Mouse (Mus musculus) macrophage (primary cell): ENCODE results near the gene Csk. TPM values are rescaled to one million over a fixed set of nuclear protein-coding genes. Genes with fewer than 3 reads are reported as not detected.

Source experiments
- H3K27ac ChIP-seq: fragments of 350-480 bp; formaldehyde crosslinking; 2 replicates; pipeline ENCODE4 v1.9.0; 2021
- H3K36me3 ChIP-seq: fragments of 350-480 bp; formaldehyde crosslinking; 2 replicates; pipeline ENCODE4 v1.9.0; 2021; ENCODE audit errors: inconsistent target
- H3K4me3 ChIP-seq: fragments of 350-480 bp; formaldehyde crosslinking; 2 replicates; pipeline ENCODE4 v1.9.0; 2021; ENCODE audit errors: inconsistent target
- H3K79me2 ChIP-seq: fragments of 350-480 bp; formaldehyde crosslinking; 2 replicates; pipeline ENCODE4 v1.9.0; 2021; ENCODE audit errors: inconsistent target
- WGBS: methylation state at CpG from one replicate; pipeline ENCODE4 v1.1.7; 2026; ENCODE audit warnings: inconsistent platforms; ENCODE audit not compliant: missing documents; 5-methylcytosine and 5-hydroxymethylcytosine counted together
- polyA plus RNA-seq: library from polyadenylated mRNA; stranded (reverse); fragments of 250-400 nt; gene quantifications from 3 replicates; pipeline ENCODE4 v1.2.4, GENCODE M21; 2018; ENCODE audit warnings: inconsistent platforms
- total RNA-seq, 78 experiments: library from RNA; depleted of rRNA; stranded (reverse); fragments of 250-400 nt; gene quantifications; 1 replicate in 9 of 78; 2 replicates in 24 of 78; 3 replicates in 43 of 78; 4 replicates in 2 of 78; pipeline ENCODE4 v1.2.4; 2018; ENCODE audit warnings: inconsistent platforms in 56 of 78

Gene Csk
- 100 to 1,000 TPM in 23 of 26 experiments, 10 to 100 TPM in 3; 76.7 to 430 (median 253) TPM for total RNA-seq (2018; cell fraction: chromatin; rRNA removed)
- total RNA-seq (2018; cell fraction: cytosol; rRNA removed) = 100 to 1,000 TPM; 132 to 295 (median 192) TPM
- total RNA-seq (2018; cell fraction: nucleus; rRNA removed) = 100 to 1,000 TPM in 23 of 26 experiments, 10 to 100 TPM in 3; 70.9 to 301 (median 184) TPM
- polyA plus RNA-seq = 144 to 160 TPM (median 149 TPM) in 3 replicates

DNA sequence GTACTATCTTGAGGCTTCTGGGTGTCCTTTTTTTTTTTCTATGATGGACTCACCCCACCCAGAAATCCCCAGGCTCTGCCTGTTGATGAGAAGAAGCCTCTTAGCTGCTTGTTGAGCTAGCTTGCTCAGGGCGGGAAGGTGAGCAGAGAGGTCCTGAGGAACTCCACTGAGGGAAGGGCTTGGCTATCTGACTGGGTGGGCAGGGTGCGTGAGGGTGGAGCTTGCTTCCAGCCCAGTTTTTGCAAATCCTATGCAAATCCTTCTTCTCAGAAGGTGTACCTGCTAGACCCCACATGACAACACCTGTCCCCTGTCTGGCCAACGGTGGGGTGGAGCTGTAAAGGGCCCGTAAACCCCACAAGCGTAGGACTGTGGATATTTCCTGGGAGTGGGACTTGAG lies at the start of gene Csk:
Gene Csk (minus strand): TSS at position 349 of the 400 bp plus-strand sequence.
- 94% methylated on average over 5 of the region's 5 CpGs for WGBS
- H3K79me2 ChIP-seq = peaks cover 11% of the 10 kb centered on the region; the same call in 1 of the 2 replicates
- peak within 1 kb of the TSS; percentile 98 for H3K27ac ChIP-seq
- no peak within 1 kb of the TSS for H3K4me3 ChIP-seq
- no peaks in the 10 kb centered on the region for H3K36me3 ChIP-seq

DNA sequence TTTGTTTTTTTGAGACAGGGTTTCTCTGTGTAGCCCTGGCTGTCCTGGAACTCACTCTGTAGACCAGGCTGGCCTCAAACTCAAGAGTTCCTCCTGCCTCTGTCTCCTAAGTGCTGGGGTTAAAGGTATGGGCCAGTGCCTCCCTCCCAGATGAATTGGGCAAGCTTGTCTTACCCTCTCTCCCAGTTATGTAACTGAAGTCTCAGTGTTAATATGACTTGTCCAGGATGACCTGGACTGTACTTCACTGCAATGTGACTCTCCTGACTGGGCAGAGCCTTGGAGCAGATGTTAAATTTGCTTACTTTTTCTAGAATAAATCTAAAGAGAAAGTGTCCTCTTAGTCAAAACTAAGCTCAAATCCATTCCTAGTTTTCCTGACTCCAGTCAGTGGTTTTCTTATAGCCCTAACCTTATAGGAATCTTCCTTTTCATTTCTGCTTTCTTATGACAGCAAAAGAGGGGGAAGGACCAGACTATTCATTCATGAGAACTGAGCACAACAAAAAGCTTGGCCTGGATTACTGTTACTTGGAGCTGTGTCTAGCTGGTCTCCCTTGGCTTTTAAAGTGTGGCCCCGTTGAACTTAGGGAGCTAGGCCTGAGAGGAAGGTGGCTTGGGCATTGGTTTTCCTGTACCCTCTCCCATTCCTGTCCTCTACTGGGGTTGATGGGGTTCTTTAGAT lies 45.2 kb upstream of the Csk start:
- Histone ChIP-seq H3K36me3 (no peaks in the 10 kb centered on the region), H3K27ac (no peak overlapping the region), H3K4me3 (no peak overlapping the region), H3K79me2 (no peaks in the 10 kb centered on the region)
- WGBS = 54% methylated on average over 1 of the region's 1 CpGs

DNA sequence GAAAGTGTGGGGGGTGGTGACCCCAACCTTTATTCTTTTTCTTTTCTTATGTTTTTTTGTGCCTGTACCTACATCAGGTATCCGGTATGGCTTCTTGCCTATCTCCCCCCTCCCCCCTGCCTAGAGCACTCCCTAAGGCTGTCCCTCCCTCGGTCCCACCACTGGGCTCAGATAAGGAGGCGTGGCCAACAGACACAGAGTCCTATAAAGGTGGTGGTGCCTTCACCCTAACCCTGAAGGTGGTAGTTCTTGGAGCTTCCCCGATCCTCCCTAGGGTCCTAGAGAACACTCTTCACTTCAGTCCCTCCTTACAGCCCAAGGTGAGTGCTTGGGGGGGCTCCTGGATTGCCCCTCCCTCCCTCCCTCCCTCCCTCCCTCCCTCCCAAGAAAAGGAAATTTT lies 43.9 kb upstream of the Csk start:
- Histone ChIP-seq H3K4me3 (no peak overlapping the region), H3K36me3 (no peaks in the 10 kb centered on the region), H3K79me2 (no peaks in the 10 kb centered on the region), H3K27ac (no peak overlapping the region)
- 48% methylated on average over 4 of the region's 4 CpGs for WGBS

DNA sequence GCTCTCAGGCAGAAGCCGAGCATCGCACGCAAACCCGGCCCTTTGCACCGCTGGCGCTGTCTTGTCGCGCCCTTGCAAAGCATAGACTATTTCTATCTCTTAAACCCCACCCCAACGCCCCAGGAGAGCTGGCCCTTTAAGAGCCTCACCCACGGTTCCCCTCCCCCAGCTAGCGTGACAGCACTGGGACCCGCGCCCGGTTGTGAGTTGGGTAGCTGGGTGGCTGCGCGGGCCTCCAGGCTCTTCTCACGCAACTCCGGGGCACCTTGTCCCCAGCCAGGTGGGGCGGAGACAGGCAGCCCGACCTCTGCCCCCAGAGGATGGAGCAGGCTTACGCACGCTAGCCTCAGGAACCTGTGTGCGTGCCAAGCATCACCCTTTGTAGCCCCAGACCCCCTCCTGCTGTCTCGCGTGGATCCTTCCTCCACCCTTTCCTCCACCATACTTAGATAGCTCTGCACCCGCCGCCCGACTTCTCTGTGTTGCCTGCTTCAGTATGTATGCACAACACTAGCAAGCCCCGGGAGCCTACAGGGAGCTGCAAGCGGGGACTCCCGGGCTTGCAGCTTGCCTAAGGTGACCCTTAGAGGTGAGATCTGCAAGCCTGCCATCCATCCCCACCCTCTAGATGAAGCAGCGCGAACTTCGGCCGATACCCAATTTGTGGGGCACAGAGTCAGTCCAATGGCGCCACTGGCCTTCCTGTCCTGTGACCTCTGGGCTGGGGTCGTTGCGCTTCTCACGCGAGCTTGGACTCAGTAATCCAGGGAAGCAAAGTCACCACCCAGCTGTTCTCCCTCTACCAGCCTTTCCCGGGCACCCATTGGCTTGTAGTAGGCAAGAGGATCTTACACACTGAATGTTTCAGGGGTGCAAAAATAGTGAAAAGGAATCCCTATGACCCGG lies 43.2 kb upstream of the Csk start:
- H3K36me3 ChIP-seq = no peaks in the 10 kb centered on the region
- 6% methylated on average over 37 of the region's 42 CpGs for WGBS
- H3K27ac ChIP-seq = no peak overlapping the region
- H3K4me3 ChIP-seq = no peak overlapping the region
- no peaks in the 10 kb centered on the region for H3K79me2 ChIP-seq

DNA sequence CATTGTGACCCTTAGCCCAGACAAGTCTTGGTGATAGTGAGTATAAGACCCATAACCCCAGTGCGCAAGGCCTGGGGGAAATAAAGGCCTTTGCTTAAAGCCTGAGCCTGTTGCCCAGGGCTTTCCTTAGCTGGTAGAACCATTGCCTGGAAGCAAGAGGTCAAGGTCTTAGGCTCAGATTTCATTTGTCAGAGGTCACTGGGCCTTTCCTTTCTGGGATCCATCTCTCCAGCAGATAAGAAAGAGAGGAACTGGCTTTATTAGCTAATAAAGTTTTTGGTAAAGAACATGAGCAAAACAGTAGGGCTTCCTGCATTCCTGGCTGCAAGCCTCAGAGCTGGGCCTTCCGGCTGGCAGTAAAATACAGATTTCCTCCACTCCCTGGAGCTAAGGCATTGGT lies 40.7 kb upstream of the Csk start:
- H3K36me3 ChIP-seq = no peaks in the 10 kb centered on the region
- no peak overlapping the region for H3K27ac ChIP-seq
- no peaks in the 10 kb centered on the region for H3K79me2 ChIP-seq
- no peak overlapping the region for H3K4me3 ChIP-seq
- 87% methylated on average over 2 of the region's 2 CpGs for WGBS

DNA sequence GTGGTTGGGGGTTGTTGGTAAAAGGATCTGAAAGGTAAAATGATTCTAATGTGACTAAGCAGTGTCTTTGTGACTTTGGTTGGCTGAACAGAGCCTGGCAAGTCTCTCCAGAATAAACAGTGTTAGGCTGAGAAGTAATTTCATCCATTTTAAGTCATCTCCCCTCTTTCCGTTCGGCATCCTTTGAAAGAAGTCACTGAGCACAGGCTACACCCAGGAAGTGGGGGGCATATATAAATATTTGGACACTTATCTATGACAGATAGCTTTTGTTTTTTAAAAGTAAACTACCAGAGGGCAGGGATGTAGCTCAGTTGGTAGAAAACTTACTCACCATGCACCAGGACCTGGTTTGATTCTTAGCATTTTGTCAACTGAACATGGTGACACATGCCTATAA lies 35.2 kb upstream of the Csk start:
- Histone ChIP-seq H3K27ac (no peak overlapping the region), H3K79me2 (no peaks in the 10 kb centered on the region), H3K4me3 (no peak overlapping the region), H3K36me3 (no peaks in the 10 kb centered on the region)
- 100% methylated on average over 2 of the region's 2 CpGs for WGBS

DNA sequence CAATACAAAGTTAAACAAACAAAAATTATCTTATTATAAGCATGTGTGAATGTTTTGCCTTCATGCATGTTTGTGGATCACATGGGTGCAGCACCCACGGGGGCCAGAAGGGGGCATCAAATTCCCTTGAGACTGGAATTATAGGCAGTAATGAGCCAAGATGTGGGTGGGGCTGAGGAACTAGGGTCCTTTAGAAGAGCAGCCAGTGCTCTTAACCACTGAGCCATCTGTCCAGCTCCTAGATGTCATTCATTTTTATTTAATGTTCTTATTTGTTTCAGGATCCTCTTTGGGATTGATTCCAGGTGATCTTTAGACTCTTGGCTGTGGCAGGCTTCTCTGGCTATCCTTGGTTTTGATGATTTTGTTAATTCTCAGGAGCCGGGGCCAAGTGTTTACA lies 34.7 kb upstream of the Csk start:
- H3K79me2 ChIP-seq = no peaks in the 10 kb centered on the region
- H3K36me3 ChIP-seq = no peaks in the 10 kb centered on the region
- no peak overlapping the region for H3K27ac ChIP-seq
- H3K4me3 ChIP-seq = no peak overlapping the region
- WGBS = 65% methylated on average over 2 of the region's 2 CpGs

DNA sequence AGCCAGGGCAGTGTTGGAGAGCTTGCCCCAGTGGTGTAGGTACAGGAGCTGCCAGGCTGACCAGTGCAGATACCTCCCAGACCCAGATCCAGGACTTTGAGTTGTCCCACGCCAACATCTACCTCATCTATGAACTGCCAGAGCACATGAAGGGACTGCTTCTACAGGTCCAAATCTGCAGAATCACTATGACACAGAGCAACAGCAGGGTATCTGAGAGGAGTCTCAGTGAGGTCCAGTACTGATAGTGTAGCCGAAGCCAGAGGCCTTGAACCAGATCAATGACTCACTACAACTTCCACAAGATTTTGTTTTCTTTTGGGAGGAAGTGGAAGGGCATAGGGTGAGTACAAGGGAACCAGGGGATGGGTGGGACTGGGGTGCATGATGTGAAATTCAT lies 34.3 kb upstream of the Csk start, which contains the start of gene Cyp1a1:
Gene Cyp1a1 (plus strand): TSS at position 178 of the 400 bp plus-strand sequence.
- 84% methylated on average over 2 of the region's 2 CpGs for WGBS
- no peak within 1 kb of the TSS for H3K27ac ChIP-seq
- H3K79me2 ChIP-seq = no peaks in the 10 kb centered on the region
- no peak within 1 kb of the TSS for H3K4me3 ChIP-seq
- H3K36me3 ChIP-seq = no peaks in the 10 kb centered on the region

DNA sequence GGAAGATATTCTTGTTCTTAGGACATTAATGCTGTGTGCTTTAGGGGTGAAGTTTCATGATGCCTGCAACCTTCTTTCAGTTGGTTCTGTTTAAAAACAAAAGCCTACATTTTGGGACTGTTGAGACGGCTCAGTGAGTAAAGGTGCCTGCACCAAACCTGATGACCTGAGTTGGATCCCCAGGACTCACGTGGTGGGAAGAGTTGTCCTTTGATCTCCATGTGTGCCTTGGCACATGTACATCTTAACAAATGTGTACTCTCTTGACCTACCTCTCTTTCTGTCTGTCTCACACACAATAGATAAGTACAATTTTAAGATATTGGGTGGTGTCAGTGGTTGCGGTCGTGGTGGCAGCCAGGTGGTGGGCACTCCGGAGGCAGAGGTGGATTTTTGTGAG lies 32.6 kb upstream of the Csk start:
- 94% methylated on average over 2 of the region's 5 CpGs for WGBS
- Histone ChIP-seq H3K27ac (no peak overlapping the region), H3K79me2 (no peaks in the 10 kb centered on the region), H3K36me3 (no peaks in the 10 kb centered on the region), H3K4me3 (no peak overlapping the region)

DNA sequence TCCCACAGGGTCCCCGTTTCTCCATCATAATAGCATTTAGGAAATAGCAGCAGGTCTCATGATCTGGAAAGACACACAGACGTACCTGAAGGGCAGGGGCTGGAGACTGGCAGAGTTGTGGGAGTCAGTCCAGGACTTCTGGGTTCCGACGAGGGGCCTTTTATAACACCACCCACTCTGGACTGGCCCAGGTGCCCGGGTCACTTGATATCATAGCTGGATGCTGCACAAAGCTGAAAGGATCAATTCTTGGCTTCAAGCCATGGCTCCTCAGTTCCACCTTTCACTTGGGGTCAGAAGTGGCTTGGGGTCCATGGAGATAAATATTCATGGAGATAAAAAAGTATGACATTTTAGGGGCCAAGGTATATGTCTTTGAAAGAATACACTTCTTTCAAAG lies 30.1 kb upstream of the Csk start, which contains the start of gene Cyp1a2:
Gene Cyp1a2 (minus strand): TSS at position 184 of the 400 bp plus-strand sequence.
- no peak within 1 kb of the TSS for H3K27ac ChIP-seq
- WGBS = 88% methylated on average over 3 of the region's 5 CpGs
- H3K4me3 ChIP-seq = no peak within 1 kb of the TSS
- H3K79me2 ChIP-seq = no peaks in the 10 kb centered on the region
- no peaks in the 10 kb centered on the region for H3K36me3 ChIP-seq

DNA sequence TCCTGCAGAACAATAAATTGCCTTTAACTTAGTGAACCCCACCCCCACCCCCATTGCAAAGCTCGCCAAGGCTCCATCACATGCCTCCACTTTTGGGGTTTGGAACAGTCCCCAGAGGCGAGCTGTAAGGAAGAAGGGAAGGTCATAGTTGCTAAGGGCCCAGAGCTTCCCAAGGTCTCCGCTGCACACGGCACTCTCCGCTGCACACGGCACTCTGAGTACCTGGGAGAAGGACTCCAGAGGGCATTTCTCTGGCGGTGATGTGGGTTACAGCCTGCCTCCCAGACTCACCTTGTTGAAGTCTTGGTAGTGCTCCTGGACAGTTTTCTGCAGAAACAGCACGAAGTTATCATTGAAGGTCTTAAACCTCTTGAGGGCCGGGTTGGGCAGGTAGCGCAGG lies 28.0 kb upstream of the Csk start:
- Histone ChIP-seq H3K4me3 (no peak overlapping the region), H3K79me2 (no peaks in the 10 kb centered on the region), H3K36me3 (no peaks in the 10 kb centered on the region), H3K27ac (no peak overlapping the region)
- 95% methylated on average over 9 of the region's 10 CpGs for WGBS

DNA sequence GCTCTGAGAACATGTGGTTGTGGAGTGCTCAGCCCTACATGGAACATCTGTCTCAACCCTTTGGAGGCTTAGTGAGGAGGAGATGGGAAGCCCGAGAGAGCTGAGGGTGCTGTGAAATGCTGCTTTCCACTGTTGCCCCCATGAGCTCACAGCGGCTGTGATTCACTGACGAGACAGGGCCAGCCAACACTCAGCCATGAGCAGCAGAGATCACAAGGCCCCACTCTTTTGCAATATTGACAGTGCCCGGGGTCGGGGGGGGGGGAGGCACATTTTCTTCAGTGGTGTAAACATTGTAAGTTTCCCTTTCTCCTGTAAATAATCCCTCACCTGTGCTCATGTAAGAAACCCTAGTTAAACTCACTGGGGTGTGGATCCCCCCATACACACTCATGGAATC lies 18.1 kb upstream of the Csk start:
- Histone ChIP-seq H3K27ac (no peak overlapping the region), H3K4me3 (no peak overlapping the region), H3K36me3 (no peaks in the 10 kb centered on the region), H3K79me2 (no peaks in the 10 kb centered on the region)
- 84% methylated on average over 5 of the region's 5 CpGs for WGBS

DNA sequence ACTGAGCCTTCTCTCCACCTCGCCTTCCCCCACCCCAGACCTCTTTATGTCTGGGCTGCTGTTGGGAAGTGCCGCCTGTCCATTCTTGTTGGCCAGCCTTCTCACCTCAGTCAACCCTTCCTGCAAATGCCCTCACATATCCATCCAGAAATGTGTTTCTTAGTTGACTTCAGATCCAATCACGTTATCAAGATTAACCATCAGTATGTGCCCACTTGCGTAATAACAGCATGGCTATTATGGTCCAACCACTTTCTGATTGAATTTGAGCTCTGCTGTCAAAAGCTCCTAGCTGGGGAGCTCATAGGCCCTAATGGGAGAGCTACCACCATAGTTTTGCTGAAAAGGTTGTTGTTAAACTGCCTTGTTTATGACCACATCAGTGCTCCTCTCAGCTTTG lies 17.6 kb upstream of the Csk start:
- no peaks in the 10 kb centered on the region for H3K36me3 ChIP-seq
- H3K4me3 ChIP-seq = no peak overlapping the region
- no peaks in the 10 kb centered on the region for H3K79me2 ChIP-seq
- 78% methylated on average over 4 of the region's 4 CpGs for WGBS
- H3K27ac ChIP-seq = no peak overlapping the region

DNA sequence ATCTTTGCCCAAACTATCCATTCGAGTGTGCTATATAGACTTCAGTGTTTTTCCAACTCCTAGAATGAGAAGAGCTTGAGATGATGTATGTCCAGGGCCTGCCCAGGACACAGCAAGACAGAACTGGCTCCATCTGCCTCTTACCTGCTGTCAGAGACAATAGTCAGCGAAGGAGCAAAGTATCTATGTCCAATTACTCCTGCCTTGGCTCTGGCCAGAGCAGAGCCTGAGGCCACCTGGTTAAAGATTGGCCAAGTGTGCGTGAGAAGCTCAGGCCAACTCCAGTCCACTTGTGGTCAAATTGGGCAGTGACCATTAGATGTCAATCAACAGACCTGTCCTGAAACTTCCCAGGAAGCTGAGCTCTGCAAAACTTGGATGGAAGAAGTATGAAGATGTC lies 16.1 kb upstream of the Csk start:
- Histone ChIP-seq H3K36me3 (no peaks in the 10 kb centered on the region), H3K4me3 (no peak overlapping the region), H3K27ac (no peak overlapping the region), H3K79me2 (no peaks in the 10 kb centered on the region)
- 93% methylated on average over 3 of the region's 3 CpGs for WGBS

DNA sequence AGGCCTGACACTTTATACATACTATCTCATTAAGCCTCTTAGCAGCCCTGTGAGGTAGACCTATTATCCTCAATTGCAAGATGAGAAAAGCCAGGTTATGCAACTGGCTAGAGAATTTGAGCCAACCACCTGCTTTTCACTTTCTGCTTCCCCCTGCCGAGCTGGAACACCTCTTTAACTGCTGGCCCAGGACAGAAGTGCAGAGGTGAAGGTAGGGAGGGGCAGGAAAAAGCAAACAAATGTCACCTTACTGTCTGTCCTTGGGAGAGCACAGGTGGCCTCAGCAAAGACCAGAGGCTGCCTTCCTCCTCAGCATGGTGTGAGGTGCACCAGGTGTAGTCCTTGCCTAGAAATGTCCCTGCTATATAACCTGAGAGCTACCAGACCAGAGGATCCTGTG lies 14.8 kb upstream of the Csk start:
- 30% methylated on average over 1 of the region's 1 CpGs for WGBS
- H3K4me3 ChIP-seq = no peak overlapping the region
- no peak overlapping the region for H3K27ac ChIP-seq
- H3K36me3 ChIP-seq = no peaks in the 10 kb centered on the region
- no peaks in the 10 kb centered on the region for H3K79me2 ChIP-seq
